Mouse (Mus musculus) urinary bladder, postnatal 25 days (tissue): ENCODE measurements around the gene Zp3.

Source experiments
- DNase-seq: peaks from one replicate; pipeline ENCODE4 v3.0.0; 2022; ENCODE audit warnings: low spot score

Zp3 gene

GRCm38 (mm10) chr5:135962125-135962491 is 17.8 kb upstream of the Zp3 start:
- no peak for DNase-seq

GRCm38 (mm10) chr5:135962492-135963279 is 17.2 kb upstream of the Zp3 start:
- peak; percentile 93 for DNase-seq

- no peak for DNase-seq
Measured at GRCm38 (mm10) chr5:135963280-135963627, 16.6 kb upstream of the Zp3 start.

DNA sequence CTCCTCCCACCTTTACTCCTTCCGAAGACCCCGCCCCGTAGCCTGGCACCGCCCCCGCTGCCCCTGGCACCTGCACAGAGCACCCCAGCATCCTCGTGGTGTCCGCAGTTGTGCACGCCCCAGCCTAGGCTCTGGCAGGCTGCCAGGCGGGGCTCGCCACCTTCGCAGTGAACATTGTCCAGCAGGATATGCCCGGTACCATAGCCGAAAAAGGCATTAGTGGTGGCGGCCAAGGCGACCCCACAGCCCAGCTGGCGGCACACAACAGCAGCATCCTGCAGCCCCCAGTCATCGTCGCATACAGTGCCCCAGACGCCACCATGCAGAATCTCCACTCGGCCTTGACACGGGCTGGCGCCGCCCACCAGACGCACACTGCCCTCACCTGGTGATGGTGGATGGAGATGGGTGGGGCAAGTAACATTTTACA is 14.4 kb upstream of the Zp3 start:
- peak; percentile 37 for DNase-seq

DNA sequence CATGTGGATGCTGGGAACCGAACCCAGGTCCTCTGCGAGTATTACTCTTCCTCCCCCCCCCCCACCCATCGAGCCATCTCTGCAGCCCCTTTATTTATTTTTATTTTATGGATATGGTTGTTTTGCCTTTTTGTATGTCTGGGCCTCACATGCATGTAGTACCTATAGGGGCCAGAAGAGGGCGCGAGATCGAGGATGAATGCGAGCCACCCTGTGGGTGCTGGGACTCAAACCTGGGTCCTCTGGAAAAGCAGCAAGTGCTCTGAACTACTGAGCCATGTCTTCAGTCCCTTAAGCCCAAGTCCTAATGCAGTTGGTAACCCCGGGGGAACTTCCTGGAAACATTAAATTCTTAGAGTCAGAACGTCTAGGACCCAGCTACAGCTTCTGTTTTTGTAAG is 13.0 kb upstream of the Zp3 start:
- no peak for DNase-seq

DNA sequence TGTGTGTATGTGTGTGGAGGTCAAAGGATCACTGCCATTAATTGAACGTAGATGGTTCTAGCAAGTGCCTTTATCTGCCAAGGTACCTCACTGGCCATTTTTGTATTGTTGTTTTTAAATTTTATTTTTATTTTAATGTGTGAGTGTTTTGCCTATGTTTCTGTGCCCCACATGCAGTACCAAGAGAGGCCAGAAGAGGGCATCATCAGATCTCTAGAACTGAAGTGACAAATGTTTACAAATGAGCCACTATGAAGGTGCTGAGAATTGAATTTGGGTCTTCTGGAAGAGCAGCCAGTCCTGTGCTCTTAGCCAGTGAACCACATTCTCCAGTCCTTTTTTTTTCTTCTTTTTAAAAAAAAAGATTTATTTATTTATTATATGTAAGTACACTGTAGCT is 11.1 kb upstream of the Zp3 start:
- DNase-seq = peak; percentile 48

DNA sequence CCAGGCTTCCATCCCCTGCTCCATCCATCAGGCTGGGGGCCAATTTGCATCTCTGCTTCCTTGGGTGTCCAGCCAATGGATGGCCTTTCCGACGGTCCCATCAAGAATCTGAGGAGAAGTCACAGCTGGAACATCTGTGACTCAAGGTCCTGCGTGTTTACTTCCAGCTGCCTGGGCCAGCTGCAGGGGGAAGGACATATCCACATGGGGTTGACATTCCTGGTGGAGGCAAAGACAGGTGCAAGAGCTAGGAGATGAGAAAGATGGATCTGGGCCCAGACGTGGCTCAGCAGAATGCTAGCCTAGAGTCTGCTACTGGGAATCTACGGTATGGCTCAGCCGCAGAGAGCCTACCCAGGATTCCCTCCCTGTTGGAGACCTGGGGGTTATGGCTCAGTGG is 9.7 kb upstream of the Zp3 start:
- DNase-seq = no peak

- DNase-seq = no peak
Measured at GRCm38 (mm10) chr5:135971876-135972275, 8.0 kb upstream of the Zp3 start.

- DNase-seq = no peak
Measured at GRCm38 (mm10) chr5:135974365-135974764, 5.5 kb upstream of the Zp3 start, which contains the start of gene Ssc4d. Gene Ssc4d, minus strand, starts transcription at chr5:135974531.

GRCm38 (mm10) chr5:135975893-135976668 is 3.8 kb upstream of the Zp3 start:
- no peak for DNase-seq

GRCm38 (mm10) chr5:135979381-135979780 is 518 bp upstream of the Zp3 start:
- DNase-seq = no peak

DNA sequence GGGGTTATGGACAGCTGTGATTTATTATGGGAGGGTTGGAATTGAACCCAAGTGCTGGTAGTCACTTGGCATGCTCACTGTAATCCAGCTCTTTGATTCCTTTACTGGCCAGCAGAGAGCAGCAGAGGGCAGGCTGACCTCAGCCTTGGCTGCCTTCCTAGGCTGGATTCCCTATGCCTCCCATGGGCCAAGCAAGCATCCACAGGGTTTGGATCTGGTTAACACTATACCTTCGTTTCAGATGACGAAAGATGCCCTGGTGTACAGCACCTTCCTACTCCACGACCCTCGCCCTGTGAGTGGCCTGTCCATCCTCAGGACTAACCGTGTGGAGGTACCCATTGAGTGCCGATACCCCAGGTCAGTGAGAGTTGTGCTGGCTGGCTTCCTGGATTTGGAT is 2.5 kb downstream of the Zp3 start:
- DNase-seq = peak; percentile 61

DNA sequence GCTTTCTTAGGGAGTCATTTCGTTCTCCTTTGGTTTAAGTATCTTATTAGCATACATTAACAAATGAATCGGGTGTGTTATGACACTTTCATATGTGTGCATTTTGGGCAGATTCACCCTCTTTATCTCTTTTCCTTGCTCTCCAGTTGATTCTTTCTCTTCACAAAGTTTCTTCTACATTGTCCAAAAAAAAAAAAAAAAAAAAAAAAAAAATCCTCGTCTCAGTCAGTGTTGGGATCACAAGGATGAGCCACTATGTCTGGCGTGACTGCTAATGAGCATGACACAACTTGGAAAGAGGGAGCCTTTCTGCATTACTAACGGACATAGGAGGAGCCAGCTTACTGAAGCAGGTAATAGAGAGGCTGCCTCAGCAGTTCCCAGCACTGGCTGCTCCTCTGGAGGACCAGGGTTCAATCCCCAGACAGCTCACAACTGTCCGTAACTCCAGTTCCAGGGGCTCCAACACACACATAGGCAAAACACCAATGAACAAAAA is 4.7 kb downstream of the Zp3 start:
- DNase-seq = no peak

GRCm38 (mm10) chr5:135987248-135987647 is 7.3 kb downstream of the Zp3 start:
- no peak for DNase-seq

DNA sequence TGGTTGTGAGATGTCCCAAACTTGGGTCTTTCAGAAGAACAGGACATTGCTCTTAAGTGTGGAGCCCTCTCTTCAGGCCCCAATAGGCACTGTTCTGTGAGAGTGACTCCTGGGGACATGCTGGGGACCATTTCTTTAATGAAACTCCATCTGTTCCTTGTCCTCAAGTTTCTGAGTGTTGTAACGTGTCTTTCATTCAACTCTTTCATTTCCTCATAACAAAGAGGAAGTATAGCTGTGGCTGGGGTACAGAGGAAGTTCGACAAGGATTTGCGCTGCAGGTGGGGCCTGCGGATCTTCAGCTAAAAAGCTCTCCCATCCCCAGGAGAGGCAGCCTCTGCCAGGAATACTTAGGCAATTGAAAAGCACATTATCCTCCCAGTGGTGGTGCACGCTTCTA is 10.7 kb downstream of the Zp3 start:
- no peak for DNase-seq

GRCm38 (mm10) chr5:135993381-135993965 is 13.6 kb downstream of the Zp3 start:
- DNase-seq = no peak

DNA sequence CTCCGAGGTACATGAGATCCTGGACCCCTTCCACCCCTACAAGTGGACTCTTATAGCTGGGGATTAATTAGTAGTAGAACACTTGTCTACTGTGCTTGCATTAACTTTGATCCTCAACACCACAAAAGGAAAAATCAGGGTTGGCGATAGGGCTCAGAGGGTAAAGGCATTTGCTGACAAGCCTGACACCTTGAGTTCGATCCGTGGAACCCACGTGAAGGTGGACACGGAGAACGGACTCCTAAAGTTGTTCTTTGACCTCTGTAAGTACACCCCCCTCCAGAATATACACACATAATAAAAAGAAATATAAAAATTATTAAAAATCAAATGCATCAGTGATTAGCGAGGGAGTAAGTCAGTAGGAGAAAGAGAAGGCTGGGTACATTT is 14.4 kb downstream of the Zp3 start:
- DNase-seq = no peak

- peak; percentile 87 for DNase-seq
Measured at GRCm38 (mm10) chr5:135994725-135995687, 15.1 kb downstream of the Zp3 start, which contains the start of gene Dtx2. Gene Dtx2, plus strand, starts transcription at chr5:135994800.

- DNase-seq = no peak
Measured at GRCm38 (mm10) chr5:135996162-135996561, 16.3 kb downstream of the Zp3 start.

DNA sequence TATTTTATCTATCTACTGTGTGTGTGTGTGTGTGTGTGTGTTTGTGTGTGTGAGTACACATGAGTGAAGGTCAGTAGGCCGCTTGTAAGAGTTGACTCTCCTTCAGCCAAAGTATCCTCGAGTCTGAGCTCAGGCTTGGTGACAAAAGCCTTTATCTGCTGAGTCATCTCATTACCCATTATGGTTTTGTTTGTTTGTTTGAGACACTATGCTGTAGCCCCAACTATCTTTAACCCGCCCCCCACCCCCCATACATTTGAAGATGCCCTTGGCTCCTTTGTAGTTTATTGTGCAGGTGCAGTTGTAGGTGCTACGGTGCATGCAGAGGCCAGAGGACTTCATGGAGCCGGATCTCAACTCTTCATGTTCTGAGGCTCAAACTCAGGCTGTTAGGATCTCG is 21.3 kb downstream of the Zp3 start:
- no peak for DNase-seq

- no peak for DNase-seq
Measured at GRCm38 (mm10) chr5:136002325-136002724, 22.4 kb downstream of the Zp3 start.

DNA sequence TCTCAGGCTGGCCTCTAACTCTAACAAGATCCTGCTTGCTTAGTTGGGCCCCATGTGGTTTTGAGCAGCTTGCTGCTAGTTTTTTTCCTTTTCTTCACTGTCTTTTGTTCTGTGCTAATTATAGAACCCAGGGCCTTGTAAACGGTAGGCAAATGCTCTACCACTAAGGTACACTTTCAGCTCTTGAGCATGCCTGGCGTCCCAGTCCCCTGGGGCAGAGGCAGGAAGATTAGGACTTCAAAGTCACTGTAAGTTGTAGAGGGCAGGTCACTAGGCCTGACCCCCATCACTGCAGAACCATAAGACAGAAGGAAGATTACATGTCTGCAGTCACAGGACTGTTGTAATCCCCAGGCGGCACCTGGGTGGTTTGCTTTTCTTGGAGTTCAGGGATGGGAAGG is 22.9 kb downstream of the Zp3 start:
- no peak for DNase-seq
